Comparison of ENCODE assay signal across 16 mouse cellular contexts in the genomic region with DNA sequence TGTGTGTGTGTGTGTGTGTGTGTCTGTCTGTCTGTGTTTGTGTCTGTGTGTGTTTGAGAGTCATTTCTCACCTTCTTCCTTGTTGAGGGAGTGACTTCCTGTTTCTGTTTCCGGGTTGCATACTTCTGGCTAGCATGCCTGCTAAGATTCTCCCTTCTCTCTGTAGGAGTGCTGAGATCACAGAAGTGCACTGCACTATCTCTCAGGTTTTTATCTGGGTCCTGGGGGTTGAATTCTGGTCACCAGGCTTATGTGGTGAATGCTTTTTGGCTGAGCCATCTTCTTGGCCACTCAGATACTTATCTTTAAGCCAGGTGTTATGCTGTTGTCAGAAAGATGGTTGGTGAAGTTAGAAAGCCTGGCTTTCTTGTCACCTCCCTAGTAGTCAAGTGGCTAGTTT. TPM values are rescaled to one million over a fixed set of nuclear protein-coding genes. Genes with fewer than 3 reads are reported as not detected.
DNase-seq lines count a peak whose midpoint lies in the region; ATAC-seq and TF ChIP-seq lines count a peak whose summit lies in the region.
"Had no signal": no experiment of that assay in that cellular context is flagged by ENCODE, and none has a peak within 500 bp of the region (broad histone marks: within the 10 kb centered on the region; RNA-seq: fewer than 3 reads in every experiment).

No protein-coding gene starts in this region.

- TF ChIP-seq CTCF in intestine, postnatal 0 days (IDR thresholded peaks at IDR 0.05; ENCODE audit: low read depth): no peak

- H3K4me1 ChIP-seq in intestine, postnatal 0 days (replicated peaks; ENCODE audit: control insufficient read depth, insufficient read depth, low read length): no peaks in the 10 kb centered on the region
- no peaks in the 10 kb centered on the region for H3K4me1 ChIP-seq in intestine, embryonic 15.5 days (replicated peaks)
- H3K4me1 ChIP-seq: midbrain, embryonic 12.5 days; stomach, embryonic 15.5 days had no signal

- no peak overlapping the region for H3K4me3 ChIP-seq in intestine, postnatal 0 days (ENCODE audit: low read depth, low read length)
- H3K4me3 ChIP-seq in intestine, embryonic 15.5 days (replicated peaks): no peak overlapping the region
- H3K4me3 ChIP-seq: heart, embryonic 15.5 days; kidney, embryonic 15.5 days; midbrain, embryonic 12.5 days; neural tube, embryonic 12.5 days; stomach, embryonic 15.5 days had no signal

- H3K27me3 ChIP-seq in intestine, postnatal 0 days (replicated peaks; ENCODE audit: control insufficient read depth, insufficient read depth, low read length): no peaks in the 10 kb centered on the region
- no peaks in the 10 kb centered on the region for H3K27me3 ChIP-seq in intestine, embryonic 15.5 days (replicated peaks)
- H3K27me3 ChIP-seq: heart, embryonic 15.5 days; kidney, embryonic 15.5 days; midbrain, embryonic 12.5 days; neural tube, embryonic 12.5 days; stomach, embryonic 15.5 days had no signal

- ATAC-seq in intestine, postnatal 0 days: no peak
- no peak for ATAC-seq in intestine, embryonic 15.5 days
- ATAC-seq in common myeloid progenitor, adult 5-6 weeks (replicated peaks; ENCODE audit: low read depth, poor library complexity, severe bottlenecking): peak; percentile 87
- ATAC-seq in neutrophil, adult 5-6 weeks (ENCODE audit: extremely low read depth, insufficient number of reproducible peaks, low FRiP score, poor library complexity, severe bottlenecking): peak; percentile 98

- no peak overlapping the region for H3K4me2 ChIP-seq in intestine, postnatal 0 days (replicated peaks; ENCODE audit: low read depth)
- H3K4me2 ChIP-seq in intestine, embryonic 15.5 days (replicated peaks): no peak overlapping the region
- H3K4me2 ChIP-seq: heart, embryonic 15.5 days; hindbrain, embryonic 14.5 days; kidney, embryonic 15.5 days; lung, embryonic 14.5 days; midbrain, embryonic 12.5 days; neural tube, embryonic 12.5 days; stomach, embryonic 15.5 days had no signal

- no peak overlapping the region for H3K9ac ChIP-seq in intestine, postnatal 0 days (ENCODE audit: low read depth, low read length)
- no peak overlapping the region for H3K9ac ChIP-seq in intestine, embryonic 15.5 days
- H3K9ac ChIP-seq: heart, embryonic 15.5 days; hindbrain, embryonic 14.5 days; kidney, embryonic 15.5 days; lung, embryonic 14.5 days; midbrain, embryonic 12.5 days; neural tube, embryonic 12.5 days; stomach, embryonic 15.5 days had no signal

- peak; percentile 42 for DNase-seq in CD4-positive helper T cell, adult 2 months (ENCODE audit: low read depth, low spot score)
- no peak for DNase-seq in cerebellum, adult 9-11 months
- DNase-seq in left cerebral cortex, postnatal 4 days: no peak
- DNase-seq in cerebellum, adult 9-10 months: no peak
- DNase-seq: adrenal gland, postnatal 14 days; lung, embryonic 14.5 days had no signal

- H3K9me3 ChIP-seq in intestine, postnatal 0 days (ENCODE audit: control insufficient read depth): no peaks in the 10 kb centered on the region
- H3K9me3 ChIP-seq in intestine, embryonic 15.5 days: no peaks in the 10 kb centered on the region
- H3K9me3 ChIP-seq: heart, embryonic 15.5 days; kidney, embryonic 15.5 days; midbrain, embryonic 12.5 days; neural tube, embryonic 12.5 days; stomach, embryonic 15.5 days had no signal

- intact Hi-C loops in left cerebral cortex, postnatal 4 days (cut with DNase I): loop anchor here (5.0 kb wide), 1 partner anchor 143 kb away; no protein-coding TSS in a partner anchor

- 54% methylated on average over 1 of the region's 1 CpGs for WGBS in intestine, postnatal 0 days
- 42% methylated on average over 1 of the region's 1 CpGs for WGBS in intestine, embryonic 15.5 days

- peak overlapping the region; percentile 21; the same call in 1 of the 2 replicates for H3K27ac ChIP-seq in intestine, postnatal 0 days (ENCODE audit: low read depth, low read length)
- no peak overlapping the region for H3K27ac ChIP-seq in intestine, embryonic 15.5 days
- H3K27ac ChIP-seq: heart, embryonic 15.5 days; hindbrain, embryonic 14.5 days; kidney, embryonic 15.5 days; midbrain, embryonic 12.5 days; neural tube, embryonic 12.5 days; stomach, embryonic 15.5 days had no signal

- H3K36me3 ChIP-seq in intestine, postnatal 0 days (ENCODE audit: control insufficient read depth, insufficient read depth): peaks cover 12% of the 10 kb centered on the region; the same call in 1 of the 2 replicates
- H3K36me3 ChIP-seq in intestine, embryonic 15.5 days: no peaks in the 10 kb centered on the region; the same call in 1 of the 2 replicates
- H3K36me3 ChIP-seq: stomach, embryonic 15.5 days had no signal

RNA-seq across cellular contexts. Expression of a gene that starts 11.0 kb away (rescaled TPM):
- 130 and 136 TPM in 2 replicates for polyA plus RNA-seq in intestine, postnatal 0 days (2015; fragmentation: Nextera tagmentation; extraction: Ambion mirVana)
- polyA plus RNA-seq in intestine, embryonic 15.5 days (2015; fragmentation: Nextera tagmentation; extraction: Ambion mirVana): 175 and 207 TPM in 2 replicates
- 554 and 590 TPM in 2 replicates for total RNA-seq in common myeloid progenitor, adult 5-6 weeks (2017)
- total RNA-seq in neutrophil, adult 5-6 weeks (2017): 139 and 158 TPM in 2 replicates
- 100 to 1,000 TPM; 260 to 298 TPM for total RNA-seq in left cerebral cortex, postnatal 4 days (2021)

Comparison
In these comparisons a context has a peak if more than half of its experiments do, and no peak if none do; other contexts are left out.
1. ATAC-seq: peak in common myeloid progenitor, adult 5-6 weeks (single experiment) and neutrophil, adult 5-6 weeks (single experiment); none in intestine, postnatal 0 days (single experiment) and intestine, embryonic 15.5 days (single experiment).